Mouse (Mus musculus): ENCODE measurements around the gene Sit1.
"Not testable (repeated sequence)": the region's sequence is repeated elsewhere in the genome, so short reads cannot be mapped to it uniquely, and the experiment has no call there.

The Sit1 gene

GRCm38 (mm10) chr4:43499407-43500333 lies 16.1 kb upstream of the Sit1 start, which contains the start of gene Arhgef39:
Arhgef39 (minus strand) TSS chr4:43499695.
- in situ Hi-C loops (cut with MboI, MseI): no loop called here

DNA sequence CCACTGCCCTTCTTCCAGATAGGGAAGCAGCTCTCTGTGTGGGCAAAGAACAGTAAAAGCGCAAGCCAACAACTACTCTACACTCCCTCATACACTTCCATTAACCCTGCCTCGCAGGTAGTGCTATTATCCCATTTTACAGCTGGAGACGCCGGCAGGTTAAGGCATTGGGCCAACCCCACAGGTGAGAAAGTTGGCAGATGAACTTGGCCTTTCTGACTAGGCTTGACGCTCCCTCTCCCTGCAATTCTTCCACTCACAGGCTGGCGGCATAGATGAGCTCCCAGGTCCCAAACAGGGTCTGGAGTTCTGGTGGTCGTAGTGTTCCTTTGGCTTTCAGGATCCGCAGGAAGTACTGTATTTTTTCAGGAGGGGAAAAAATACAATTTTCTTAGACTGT lies 15.4 kb upstream of the Sit1 start:
- in situ Hi-C loops (cut with MboI, MseI): no loop called here

DNA sequence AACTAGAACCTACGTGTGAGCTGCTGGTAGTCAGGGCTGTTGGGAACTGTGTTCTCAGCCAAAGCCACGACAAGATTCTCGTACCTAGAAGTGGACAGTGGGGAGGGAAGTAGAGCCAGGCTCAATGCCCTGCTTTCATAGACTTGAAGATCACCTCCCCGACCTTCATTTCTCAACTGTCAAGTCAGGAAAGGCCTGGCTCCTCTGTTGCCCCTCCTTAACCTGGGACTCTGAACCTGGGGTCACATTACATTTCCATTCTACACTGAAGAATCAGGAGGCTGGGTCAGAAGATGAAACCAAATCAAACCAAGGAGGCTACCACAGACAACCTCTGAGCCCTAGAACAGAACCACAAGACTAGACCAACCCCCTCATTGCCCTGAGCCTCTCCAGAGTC lies 14.4 kb upstream of the Sit1 start:
- in situ Hi-C loops (cut with MboI, MseI): no loop called here

- in situ Hi-C loops (cut with MboI, MseI): no loop called here
These were observed 13.9 kb upstream of the Sit1 start for GRCm38 (mm10) chr4:43497405-43497804.

GRCm38 (mm10) chr4:43496587-43496986 lies 13.1 kb upstream of the Sit1 start:
- in situ Hi-C loops (cut with MboI, MseI): no loop called here

GRCm38 (mm10) chr4:43493846-43494240 lies 10.3 kb upstream of the Sit1 start:
- in situ Hi-C loops (cut with MboI, MseI): no loop called here

DNA sequence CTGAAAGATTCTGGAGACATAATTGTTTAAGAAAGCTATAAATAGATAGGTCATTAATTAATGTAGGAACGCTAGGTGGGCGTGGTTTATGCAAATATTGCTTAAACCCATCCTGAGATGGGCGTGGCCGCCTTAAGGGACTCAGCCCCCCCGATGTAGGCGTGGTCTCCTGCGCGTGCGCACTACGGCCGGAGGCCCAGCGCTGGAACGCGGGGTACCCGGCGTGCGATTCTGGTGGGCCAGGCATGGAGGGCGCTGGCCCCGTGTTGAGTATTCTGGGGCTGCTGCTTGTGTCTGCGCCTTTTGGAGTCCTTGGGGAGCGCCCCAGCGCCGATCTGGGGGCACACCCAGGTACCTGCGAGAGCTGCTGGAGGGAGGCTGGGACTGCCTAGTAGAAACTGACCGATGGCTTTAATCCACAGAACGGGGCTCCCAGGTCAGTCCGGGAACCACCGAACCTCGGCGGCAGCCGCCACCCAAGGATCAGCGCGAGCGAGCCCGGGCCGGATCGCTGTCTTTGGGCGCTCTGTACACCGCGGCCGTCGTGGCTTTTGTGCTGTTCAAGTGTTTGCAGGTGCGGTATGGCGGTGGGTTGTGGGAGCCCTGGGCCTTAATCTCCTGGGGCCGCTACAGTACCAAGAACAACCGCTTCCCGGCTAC lies 9.8 kb upstream of the Sit1 start:
- in situ Hi-C loops (cut with MboI, MseI): no loop called here

DNA sequence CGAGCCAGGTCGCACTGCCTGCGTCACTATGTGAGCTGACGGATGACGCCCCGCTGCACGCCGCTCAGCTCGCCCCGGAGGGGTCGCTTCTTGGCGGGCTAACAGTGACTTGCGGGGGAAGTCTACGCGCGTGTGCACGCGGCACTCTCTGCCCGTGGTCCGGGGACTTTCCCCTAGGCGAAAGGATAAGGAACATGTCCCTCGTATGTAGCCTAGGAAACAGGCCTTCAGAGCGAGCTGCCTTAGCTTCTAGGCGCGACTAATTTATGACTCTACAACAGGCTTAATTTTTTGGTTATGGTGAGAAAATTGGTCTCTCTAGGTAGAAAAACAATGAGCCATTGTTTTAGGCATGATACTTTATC lies 9.3 kb upstream of the Sit1 start, which contains the start of gene Ccdc107:
Gene Ccdc107 (plus strand): TSS at position 80 of the 365 bp plus-strand sequence.
- in situ Hi-C loops (cut with MboI, MseI): no loop called here

DNA sequence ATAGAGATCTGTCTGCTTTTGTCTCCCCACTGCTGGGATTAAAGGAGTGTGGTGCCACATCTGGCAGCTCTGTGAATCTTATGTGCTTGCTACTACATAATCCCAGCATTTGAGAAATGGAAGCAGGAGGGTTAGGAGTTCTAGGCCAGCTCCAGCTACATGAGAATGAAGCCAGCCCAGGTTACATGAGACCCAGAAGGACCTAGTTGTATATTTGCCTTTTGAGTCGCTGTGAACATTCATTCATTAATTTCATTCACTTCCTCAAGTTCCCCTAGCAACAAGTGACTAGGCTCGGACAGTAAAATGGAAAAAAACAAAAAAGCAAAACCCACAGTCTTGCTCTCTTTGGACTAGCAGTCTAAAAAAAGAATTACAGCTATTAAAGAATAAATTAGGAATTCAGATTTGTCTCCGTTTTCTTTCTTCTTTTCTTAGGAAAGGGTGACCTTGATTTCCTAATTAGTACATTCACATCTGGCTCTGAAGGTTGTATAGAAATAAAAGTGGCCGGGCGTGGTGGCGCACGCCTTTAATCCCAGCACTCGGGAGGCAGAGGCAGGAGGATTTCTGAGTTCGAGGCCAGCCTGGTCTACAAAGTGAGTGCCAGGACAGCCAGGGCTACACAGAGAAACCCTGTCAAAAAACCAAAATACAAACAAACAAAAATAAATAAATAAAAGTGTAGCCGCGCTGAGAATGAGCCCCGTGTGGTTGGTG lies 8.7 kb upstream of the Sit1 start:
- in situ Hi-C loops (cut with MboI, MseI): no loop called here

GRCm38 (mm10) chr4:43490801-43491200 lies 7.3 kb upstream of the Sit1 start:
- in situ Hi-C loops (cut with MboI, MseI): no loop called here

- in situ Hi-C loops (cut with MboI, MseI): no loop called here
These were observed 6.1 kb upstream of the Sit1 start for GRCm38 (mm10) chr4:43489611-43490010.

DNA sequence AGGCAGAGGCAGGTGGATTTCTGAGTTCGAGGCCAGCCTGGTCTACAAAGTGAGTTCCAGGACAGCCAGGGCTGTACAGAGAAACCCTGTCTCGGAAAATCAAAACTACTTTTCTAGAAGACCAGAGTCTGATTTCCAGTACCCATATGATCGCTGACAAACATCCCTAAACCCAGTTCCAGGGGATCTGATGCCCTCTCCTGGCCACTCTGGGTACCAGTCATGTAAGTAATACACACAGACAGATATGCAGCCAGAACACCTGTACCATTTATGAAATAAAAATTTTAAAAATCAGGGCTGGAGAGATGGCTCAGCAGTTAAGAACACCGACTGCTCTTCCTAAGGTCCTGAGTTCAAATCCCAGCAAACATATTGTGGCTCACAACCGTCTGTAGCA lies 2.1 kb upstream of the Sit1 start:
- in situ Hi-C loops (cut with MboI, MseI): not testable (repeated sequence)

DNA sequence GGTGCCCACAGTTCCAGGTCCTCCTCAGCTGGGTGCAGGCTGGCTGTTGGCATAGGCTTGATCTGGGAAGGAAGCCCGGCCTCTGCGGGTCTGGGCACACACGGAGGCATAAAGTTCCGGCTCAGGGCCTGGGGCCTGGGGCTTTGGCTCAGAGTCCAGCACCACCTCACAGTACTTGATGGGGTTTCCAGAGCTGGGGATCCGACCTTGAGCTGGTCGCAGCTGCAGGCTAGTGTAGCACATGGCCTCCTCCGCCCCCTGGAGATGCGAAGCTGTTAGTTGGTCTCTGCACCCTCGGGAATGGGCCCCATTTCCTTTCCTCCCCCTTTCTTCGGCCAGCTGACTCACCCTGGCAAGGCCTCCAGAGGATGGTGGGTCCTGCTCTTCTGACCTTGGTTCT lies 943 bp downstream of the Sit1 start:
- in situ Hi-C loops (cut with MboI, MseI): loop anchor here (5.0 kb wide), 1 partner anchor 40 kb away; the partner anchor contains the start of gene Tesk1

GRCm38 (mm10) chr4:43481894-43482456 lies 1.6 kb downstream of the Sit1 start:
- in situ Hi-C loops (cut with MboI, MseI): loop anchor here (5.0 kb wide), 1 partner anchor 40 kb away; the partner anchor contains the start of gene Tesk1

GRCm38 (mm10) chr4:43480985-43481384 lies 2.5 kb downstream of the Sit1 start:
- in situ Hi-C loops (cut with MboI, MseI): loop anchor here (5.0 kb wide), 1 partner anchor 39 kb away; the partner anchor contains the start of gene Tesk1

- in situ Hi-C loops (cut with MboI, MseI): no loop called here
These were observed 4.4 kb downstream of the Sit1 start for GRCm38 (mm10) chr4:43478906-43479832.

DNA sequence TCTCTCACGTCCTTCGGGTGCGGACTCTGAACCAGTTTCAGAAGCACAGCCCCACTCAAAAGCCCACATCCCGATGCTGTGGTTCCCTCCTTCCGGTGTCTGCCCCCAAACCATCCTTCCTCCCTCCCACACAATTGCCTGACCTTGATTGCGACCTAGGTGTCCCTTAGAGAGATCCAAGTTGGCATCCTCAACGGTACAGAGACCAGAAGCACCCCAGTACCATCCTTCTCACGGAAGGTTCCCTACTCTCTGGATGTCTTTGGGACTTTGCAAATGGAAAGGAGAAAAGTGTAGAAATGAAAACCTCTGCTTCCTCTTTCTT lies 5.0 kb downstream of the Sit1 start:
- in situ Hi-C loops (cut with MboI, MseI): no loop called here

DNA sequence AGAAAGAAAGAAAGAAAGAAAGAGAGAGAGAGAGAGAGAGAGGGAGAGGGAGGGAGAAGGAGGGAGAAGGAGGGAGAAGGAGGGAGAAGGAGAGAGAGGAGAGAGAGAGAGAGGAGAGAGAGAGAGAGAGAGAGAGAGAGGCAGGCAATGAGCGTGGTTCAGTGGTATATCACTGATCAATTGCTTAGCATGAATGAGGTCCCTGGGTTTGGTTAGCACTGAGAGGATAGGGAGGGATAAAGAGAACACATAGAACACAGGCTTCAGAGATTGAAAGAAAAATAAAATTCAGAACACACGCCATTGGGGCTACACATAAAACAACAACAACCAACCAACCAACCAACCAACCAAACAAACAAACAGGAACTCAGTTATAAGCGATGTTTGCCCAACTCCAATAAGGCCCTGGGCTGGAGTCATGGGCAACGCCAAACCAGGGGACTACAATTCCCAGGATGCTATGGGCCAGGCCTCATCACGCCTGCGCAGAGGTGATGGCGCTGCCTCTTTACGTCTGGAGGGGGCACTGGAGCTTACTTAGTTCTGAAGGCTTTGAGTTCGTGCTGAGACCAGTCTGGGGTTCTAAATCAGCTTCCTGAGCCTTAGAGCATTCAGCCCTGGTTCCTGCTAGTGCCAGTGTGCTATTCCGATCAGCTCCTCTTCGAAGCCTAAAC lies 5.5 kb downstream of the Sit1 start:
- in situ Hi-C loops (cut with MboI, MseI): no loop called here

GRCm38 (mm10) chr4:43476604-43477003 lies 6.9 kb downstream of the Sit1 start:
- in situ Hi-C loops (cut with MboI, MseI): no loop called here

GRCm38 (mm10) chr4:43473636-43474035 lies 9.9 kb downstream of the Sit1 start:
- in situ Hi-C loops (cut with MboI, MseI): no loop called here
